Mouse (Mus musculus): Measurements from ENCODE around the gene Fam19a1. TPM values are rescaled to one million over a fixed set of nuclear protein-coding genes. Genes with fewer than 3 reads are reported as not detected.
A peak's percentile ranks its signal among the peaks of the same experiment; 100 is the strongest.
"Not testable (repeated sequence)": the region's sequence is repeated elsewhere in the genome, so short reads cannot be mapped to it uniquely, and the experiment has no call there.

Fam19a1 gene
- total and polyA plus RNA-seq, 2 experiments from 2014 or later: 17.1 to 22.3 TPM

GRCm38 (mm10) chr6:96173681-96174080, 60.7 kb downstream of the Fam19a1 start:
- no peaks in the 10 kb centered on the region for H3K9me3 ChIP-seq (ENCODE audit: low read length)
- TF ChIP-seq CTCF (IDR thresholded peaks at IDR 0.05; ENCODE audit: low read depth): no peak
- H3K27me3 ChIP-seq (ENCODE audit: insufficient read depth, low read length): no peaks in the 10 kb centered on the region
- no peak for ATAC-seq
- H3K36me3 ChIP-seq (ENCODE audit: insufficient read depth): no peaks in the 10 kb centered on the region
- WGBS: 93% methylated on average over 3 of the region's 3 CpGs
- no peak for DNase-seq
- H3K4me3 ChIP-seq (ENCODE audit: low read depth, low read length): no peak overlapping the region
- H3K9ac ChIP-seq: no peak overlapping the region
- H3K27ac ChIP-seq (ENCODE audit: low read depth, low read length): no peak overlapping the region
- no peak overlapping the region for H3K4me2 ChIP-seq (ENCODE audit: low read depth)
- H3K4me1 ChIP-seq (ENCODE audit: insufficient read depth): no peaks in the 10 kb centered on the region

DNA sequence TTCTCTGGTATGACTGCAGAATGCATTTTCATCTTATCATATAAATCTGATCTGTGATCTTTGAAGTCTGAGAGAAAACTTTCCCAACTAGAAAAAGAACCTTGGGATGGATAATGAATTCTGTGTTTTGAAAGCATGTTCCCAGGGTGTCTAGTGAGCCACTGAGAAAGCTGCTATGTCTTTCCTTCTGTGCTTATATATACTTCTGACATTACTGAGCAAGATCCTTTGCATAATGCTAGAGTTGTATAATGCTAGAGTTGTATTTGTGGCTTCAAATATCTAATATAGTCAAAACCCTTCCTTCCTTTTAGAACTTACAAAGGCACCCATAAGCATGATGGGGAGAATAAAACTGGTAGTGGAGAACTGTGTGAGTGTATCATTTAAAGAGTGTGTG, 65.6 kb downstream of the Fam19a1 start:
- ATAC-seq (no peak), DNase-seq (no peak)
- H3K27ac ChIP-seq (ENCODE audit: low read depth, low read length): no peak overlapping the region
- H3K4me1 ChIP-seq (ENCODE audit: insufficient read depth): no peaks in the 10 kb centered on the region
- no peak for TF ChIP-seq CTCF (IDR thresholded peaks at IDR 0.05; ENCODE audit: low read depth)
- peaks cover 12% of the 10 kb centered on the region; the same call in 1 of the 2 replicates for H3K27me3 ChIP-seq (ENCODE audit: insufficient read depth, low read length)
- no peak overlapping the region for H3K9ac ChIP-seq
- H3K4me3 ChIP-seq (ENCODE audit: low read depth, low read length): no peak overlapping the region
- no peak overlapping the region for H3K4me2 ChIP-seq (ENCODE audit: low read depth)
- H3K9me3 ChIP-seq (ENCODE audit: low read length): no peaks in the 10 kb centered on the region
- no peaks in the 10 kb centered on the region for H3K36me3 ChIP-seq (ENCODE audit: insufficient read depth)

DNA sequence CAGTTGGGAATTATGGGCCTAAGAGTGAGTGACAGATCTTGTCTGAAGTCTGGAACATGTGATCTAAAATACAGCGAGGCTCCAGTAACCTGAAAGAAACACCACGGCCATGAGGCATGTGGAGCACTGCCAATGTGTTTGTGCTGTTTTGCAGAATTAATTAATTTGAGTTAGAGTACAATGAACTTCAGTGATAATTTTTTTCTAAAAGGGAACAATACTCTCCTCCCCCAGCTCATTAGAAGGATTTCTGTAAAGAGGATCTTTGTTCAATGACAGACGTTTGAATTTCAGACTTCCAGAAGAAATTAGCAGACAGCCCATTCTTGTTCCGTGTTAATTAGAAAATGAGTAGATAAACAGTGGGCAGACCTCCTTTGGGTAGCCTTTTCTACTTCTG, 70.4 kb downstream of the Fam19a1 start:
- Histone ChIP-seq H3K36me3 (ENCODE audit: insufficient read depth) (no peaks in the 10 kb centered on the region), H3K4me2 (ENCODE audit: low read depth) (no peak overlapping the region), H3K9ac (no peak overlapping the region), H3K27me3 (ENCODE audit: insufficient read depth, low read length) (peaks cover 12% of the 10 kb centered on the region; the same call in 1 of the 2 replicates), H3K9me3 (ENCODE audit: low read length) (no peaks in the 10 kb centered on the region), H3K4me3 (ENCODE audit: low read depth, low read length) (no peak overlapping the region), H3K4me1 (ENCODE audit: insufficient read depth) (no peaks in the 10 kb centered on the region), H3K27ac (ENCODE audit: low read depth, low read length) (no peak overlapping the region)
- no peak for TF ChIP-seq CTCF (IDR thresholded peaks at IDR 0.05; ENCODE audit: low read depth)
- WGBS: 15% methylated on average over 4 of the region's 4 CpGs
- DNase-seq (peak; percentile 10), ATAC-seq (no peak; the same call in 1 of the 2 replicates)

- H3K27me3 ChIP-seq (ENCODE audit: insufficient read depth, low read length): 0 out of 2 replicates have a peak, but pooled peaks cover 4% of the 10 kb centered on the region
- no peak for TF ChIP-seq CTCF (IDR thresholded peaks at IDR 0.05; ENCODE audit: low read depth)
- H3K9ac ChIP-seq: no peak overlapping the region
- DNase-seq (no peak), ATAC-seq (no peak)
- WGBS: 84% methylated on average over 2 of the region's 2 CpGs
- H3K4me1 ChIP-seq (ENCODE audit: insufficient read depth): no peaks in the 10 kb centered on the region
- H3K9me3 ChIP-seq (ENCODE audit: low read length): no peaks in the 10 kb centered on the region
- no peak overlapping the region for H3K4me2 ChIP-seq (ENCODE audit: low read depth)
- H3K27ac ChIP-seq (ENCODE audit: low read depth, low read length): no peak overlapping the region
- no peaks in the 10 kb centered on the region for H3K36me3 ChIP-seq (ENCODE audit: insufficient read depth)
- H3K4me3 ChIP-seq (ENCODE audit: low read depth, low read length): no peak overlapping the region
Observed at GRCm38 (mm10) chr6:96186517-96186916, 73.6 kb downstream of the Fam19a1 start.

GRCm38 (mm10) chr6:96198991-96199390, 86.0 kb downstream of the Fam19a1 start:
- H3K9ac ChIP-seq; H3K9me3 ChIP-seq (ENCODE audit: low read length); H3K27ac ChIP-seq (ENCODE audit: low read depth, low read length); H3K36me3 ChIP-seq (ENCODE audit: insufficient read depth); H3K4me1 ChIP-seq (ENCODE audit: insufficient read depth); H3K27me3 ChIP-seq (ENCODE audit: insufficient read depth, low read length); ATAC-seq; H3K4me3 ChIP-seq (ENCODE audit: low read depth, low read length); H3K4me2 ChIP-seq (ENCODE audit: low read depth); DNase-seq: not testable (repeated sequence)
- WGBS: 95% methylated on average over 2 of the region's 2 CpGs

- no peak for TF ChIP-seq CTCF (IDR thresholded peaks at IDR 0.05; ENCODE audit: low read depth)
- Histone ChIP-seq H3K4me3 (ENCODE audit: low read depth, low read length) (no peak overlapping the region), H3K36me3 (ENCODE audit: insufficient read depth) (no peaks in the 10 kb centered on the region), H3K9ac (no peak overlapping the region), H3K4me2 (ENCODE audit: low read depth) (no peak overlapping the region), H3K9me3 (ENCODE audit: low read length) (no peaks in the 10 kb centered on the region), H3K27me3 (ENCODE audit: insufficient read depth, low read length) (no peaks in the 10 kb centered on the region), H3K4me1 (ENCODE audit: insufficient read depth) (no peaks in the 10 kb centered on the region), H3K27ac (ENCODE audit: low read depth, low read length) (no peak overlapping the region)
- DNase-seq (no peak), ATAC-seq (no peak)
- 99% methylated on average over 2 of the region's 2 CpGs for WGBS
Observed at GRCm38 (mm10) chr6:96205395-96205794, 92.4 kb downstream of the Fam19a1 start.

- ATAC-seq (no peak), DNase-seq (no peak)
- H3K27ac ChIP-seq (ENCODE audit: low read depth, low read length): no peak overlapping the region
- H3K9me3 ChIP-seq (ENCODE audit: low read length): no peaks in the 10 kb centered on the region
- H3K36me3 ChIP-seq (ENCODE audit: insufficient read depth): no peaks in the 10 kb centered on the region
- no peak for TF ChIP-seq CTCF (IDR thresholded peaks at IDR 0.05; ENCODE audit: low read depth)
- no peak overlapping the region for H3K4me3 ChIP-seq (ENCODE audit: low read depth, low read length)
- H3K4me2 ChIP-seq (ENCODE audit: low read depth): no peak overlapping the region
- no peak overlapping the region for H3K9ac ChIP-seq
- H3K4me1 ChIP-seq (ENCODE audit: insufficient read depth): no peaks in the 10 kb centered on the region
- H3K27me3 ChIP-seq (ENCODE audit: insufficient read depth, low read length): no peaks in the 10 kb centered on the region
Observed at GRCm38 (mm10) chr6:96234806-96235205, 121.9 kb downstream of the Fam19a1 start.

DNA sequence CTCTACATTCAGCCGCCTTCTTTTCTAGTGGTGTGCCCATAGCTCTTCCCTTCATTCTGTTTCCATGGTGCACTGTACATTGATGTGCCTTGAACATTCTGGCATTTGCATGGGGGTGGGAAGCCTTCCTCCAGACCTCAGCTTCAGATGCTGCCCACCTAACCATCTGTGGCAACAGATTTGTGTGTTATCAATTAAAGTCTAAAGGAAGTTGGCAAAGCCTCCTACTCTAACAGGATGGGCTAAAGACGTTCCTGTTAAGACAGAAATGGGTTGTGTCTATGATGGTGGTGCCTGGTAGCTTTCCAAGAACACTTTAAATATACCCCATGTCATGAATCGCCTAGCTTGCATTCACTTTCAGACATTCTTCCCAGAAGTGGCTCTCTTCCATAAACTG, 131.4 kb downstream of the Fam19a1 start:
- no peak for TF ChIP-seq CTCF (IDR thresholded peaks at IDR 0.05; ENCODE audit: low read depth)

More for the DNA sequence above, 131.4 kb downstream of the Fam19a1 start:
- 68% methylated on average over 3 of the region's 3 CpGs for WGBS
- H3K4me2 ChIP-seq (ENCODE audit: low read depth): no peak overlapping the region
- no peak overlapping the region for H3K27ac ChIP-seq (ENCODE audit: low read depth, low read length)
- no peaks in the 10 kb centered on the region for H3K36me3 ChIP-seq (ENCODE audit: insufficient read depth)
- ATAC-seq: peak; percentile 76
- H3K4me1 ChIP-seq (ENCODE audit: insufficient read depth): no peaks in the 10 kb centered on the region
- peak; percentile 70 for DNase-seq
- H3K9me3 ChIP-seq (ENCODE audit: low read length): no peaks in the 10 kb centered on the region
- H3K4me3 ChIP-seq (ENCODE audit: low read depth, low read length): no peak overlapping the region
- H3K9ac ChIP-seq: no peak overlapping the region
- H3K27me3 ChIP-seq (ENCODE audit: insufficient read depth, low read length): no peaks in the 10 kb centered on the region

All from forebrain, postnatal 0 days (tissue).